Mouse (Mus musculus): ENCODE measurements at regions not wholly inside any gene's neighbourhood (a gene's known extent, or its start where the extent isn't known, plus 50 kb on each side); places are given as distances from the start of the nearest gene placed in this dataset.
"Not testable (repeated sequence)": the region's sequence is repeated elsewhere in the genome, so short reads cannot be mapped to it uniquely, and the experiment has no call there.

GRCm38 (mm10) chr12:112299089-112299488, 153.1 kb downstream of the Kif26a start:
- DNase-seq: no peak

GRCm38 (mm10) chr12:112299603-112300002, 153.6 kb downstream of the Kif26a start:
- no peak for DNase-seq

DNA sequence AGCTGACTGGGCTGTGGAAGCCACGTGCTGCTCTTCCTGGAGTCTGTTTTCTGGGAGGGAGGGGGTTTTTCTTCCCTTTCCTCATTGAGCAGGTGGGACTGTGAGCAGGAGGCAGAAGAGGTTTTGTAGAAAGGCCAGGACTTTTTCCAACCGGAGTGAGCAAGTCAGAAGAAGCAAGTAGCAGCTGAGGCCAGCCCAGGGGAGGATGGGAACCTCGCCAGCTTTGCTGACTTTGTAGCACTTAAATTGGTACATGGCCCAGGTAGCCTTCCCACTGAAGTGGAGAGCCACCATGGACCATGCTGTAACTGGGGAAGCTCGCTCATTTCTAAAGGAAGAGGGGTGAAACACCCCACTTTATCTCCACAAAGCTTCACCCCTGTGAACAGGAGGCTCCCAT, 154.1 kb downstream of the Kif26a start:
- DNase-seq: no peak

DNA sequence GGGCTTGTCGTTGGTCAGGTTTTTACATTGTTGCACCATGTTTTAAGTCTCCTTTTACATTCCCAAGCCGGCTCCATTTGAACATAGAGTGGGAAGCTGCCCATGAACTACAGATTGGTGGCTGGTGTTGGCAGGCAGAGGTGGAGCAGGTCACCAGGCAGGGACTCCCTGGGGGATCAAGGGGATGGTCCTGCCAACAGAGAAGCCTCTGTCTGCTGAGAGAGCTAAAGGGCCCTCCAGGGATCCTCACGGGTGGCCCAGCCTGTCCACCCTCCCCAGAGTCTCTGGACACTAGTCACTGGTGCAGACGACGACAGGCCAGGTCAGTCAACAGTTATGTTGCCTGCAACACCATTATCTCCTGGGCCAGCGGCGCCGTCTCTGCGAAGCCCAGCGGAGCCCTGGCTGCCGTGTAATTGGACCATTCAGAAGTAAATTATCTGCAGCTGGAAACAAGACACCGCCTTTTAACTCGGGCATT, 155.4 kb downstream of the Kif26a start:
- DNase-seq: no peak

DNA sequence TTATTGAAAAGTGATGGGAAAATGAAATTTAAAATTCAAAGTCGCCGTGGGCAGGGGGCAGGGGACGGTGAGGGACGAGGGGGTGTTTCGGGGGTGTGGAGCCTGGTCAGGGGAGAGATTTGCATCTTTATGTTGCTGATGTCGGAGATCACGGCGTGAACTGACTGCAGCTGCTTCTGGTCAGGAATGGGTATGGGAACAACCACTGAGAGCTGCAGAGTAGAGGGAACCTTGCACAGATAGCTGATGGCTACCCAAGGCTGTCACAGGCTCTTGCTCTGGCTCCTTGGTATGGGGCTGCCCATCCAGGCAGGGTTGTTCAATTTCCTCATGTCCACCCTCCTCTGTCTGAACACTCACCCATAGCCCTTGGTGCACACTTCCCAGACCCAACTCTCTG, 155.9 kb downstream of the Kif26a start:
- no peak for DNase-seq

- DNase-seq: no peak
Observed at GRCm38 (mm10) chr12:112306208-112306607, 160.2 kb downstream of the Kif26a start.

- DNase-seq: no peak
Observed at GRCm38 (mm10) chr12:112308016-112308415, 162.0 kb downstream of the Kif26a start.

GRCm38 (mm10) chr12:112309096-112309495, 163.1 kb downstream of the Kif26a start:
- DNase-seq: not testable (repeated sequence)

- DNase-seq: peak; percentile 28
Observed at GRCm38 (mm10) chr12:112309781-112310180, 163.8 kb downstream of the Kif26a start.

DNA sequence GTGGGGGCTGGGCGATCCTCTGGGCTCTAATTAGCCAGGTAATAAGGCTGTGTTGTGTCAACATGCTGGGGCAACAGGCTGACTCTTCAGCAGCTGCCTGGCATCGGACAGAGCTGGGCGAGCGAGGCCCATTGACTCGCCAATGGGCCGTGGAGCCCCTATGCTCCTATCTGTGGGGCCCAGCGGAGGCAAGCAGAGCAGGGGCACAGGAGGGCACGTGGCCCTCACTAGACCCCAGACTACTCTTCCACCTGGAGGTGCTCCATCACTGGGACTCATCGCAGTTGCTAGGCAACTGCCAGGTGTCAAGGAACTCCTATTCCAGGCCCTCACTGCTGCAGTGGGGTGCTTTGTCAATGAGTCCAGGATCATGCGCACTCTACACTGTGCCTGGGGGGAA, 164.7 kb downstream of the Kif26a start:
- DNase-seq: no peak

DNA sequence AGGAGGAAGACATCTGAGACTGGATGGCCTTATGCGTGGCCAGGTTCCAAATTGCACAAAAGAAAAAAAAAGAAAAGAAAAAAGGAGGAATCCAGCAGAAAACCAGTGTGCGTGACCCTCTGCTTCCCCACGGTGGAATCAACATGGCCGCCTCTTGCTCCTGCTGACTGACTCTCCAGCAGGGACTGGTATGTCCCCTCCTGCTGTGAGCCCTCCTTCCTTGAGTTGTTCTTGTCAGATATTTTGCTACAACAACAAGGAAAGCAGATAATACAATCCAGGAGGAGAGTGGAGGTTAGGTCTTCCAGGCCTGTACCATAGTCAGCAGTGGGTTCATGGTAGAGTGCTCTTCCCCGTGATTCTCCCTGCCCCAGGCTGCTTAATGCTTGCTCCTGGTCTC, 168.8 kb downstream of the Kif26a start:
- no peak for DNase-seq

GRCm38 (mm10) chr12:112317191-112317590, 171.2 kb downstream of the Kif26a start:
- no peak for DNase-seq

GRCm38 (mm10) chr12:112318461-112318860, 170.8 kb upstream of the A530016L24Rik start:
- DNase-seq: no peak

GRCm38 (mm10) chr12:112322196-112322595, 167.1 kb upstream of the A530016L24Rik start:
- DNase-seq: no peak

DNA sequence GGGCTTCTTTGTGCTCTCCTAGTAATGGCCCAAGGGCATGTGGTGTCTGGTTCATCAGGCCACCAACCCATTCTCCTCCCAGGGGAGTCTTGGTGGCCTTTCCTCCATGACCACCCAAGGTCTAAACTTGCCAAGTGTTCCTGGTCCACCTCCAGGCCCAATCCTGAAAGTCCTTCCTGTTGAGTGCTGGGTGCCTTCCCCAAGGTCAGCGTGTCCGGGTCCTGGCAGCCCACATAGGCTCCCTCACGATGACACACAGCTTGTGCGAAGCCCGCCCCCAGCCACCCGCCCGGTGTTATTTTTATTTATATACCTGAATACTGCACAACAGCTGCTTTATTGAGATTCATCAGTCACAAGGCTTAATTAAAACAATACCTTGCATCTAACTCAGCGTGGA, 161.8 kb upstream of the A530016L24Rik start:
- DNase-seq: no peak

DNA sequence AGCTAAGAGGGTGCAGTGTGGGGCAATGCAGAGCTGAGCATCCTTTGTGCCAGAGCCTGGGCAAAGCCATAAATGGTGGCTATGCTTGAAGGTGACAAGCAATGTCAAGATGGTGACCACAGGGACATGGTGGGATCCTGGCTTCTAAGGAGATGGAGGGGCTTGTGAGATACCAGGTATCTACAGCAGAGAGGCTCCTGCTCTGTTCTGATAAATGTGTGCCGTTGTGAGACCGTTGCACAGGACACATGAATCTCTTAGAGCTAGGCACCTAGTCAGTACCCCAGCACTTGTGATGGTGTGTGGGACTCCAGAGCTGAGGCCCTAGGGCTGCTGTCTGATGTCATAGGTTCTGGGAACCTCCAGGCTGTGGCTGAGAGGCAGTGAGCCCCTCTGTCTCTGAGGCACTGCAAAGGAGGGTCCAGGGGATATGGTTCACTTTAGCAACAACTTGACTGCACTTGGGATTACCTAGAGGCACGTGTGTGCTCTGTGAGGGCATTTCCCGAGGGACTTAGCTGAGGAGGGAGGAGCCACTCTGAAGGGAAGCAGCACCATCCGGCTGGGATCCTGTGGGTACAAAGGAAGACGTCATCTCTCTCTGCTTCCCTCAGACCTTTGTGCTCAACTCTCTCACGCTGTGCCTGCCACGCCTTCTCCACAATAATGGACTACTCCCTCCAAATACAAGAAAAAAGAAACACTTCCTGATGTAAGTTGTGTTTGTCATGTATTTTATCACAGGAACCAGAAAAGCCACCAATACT, 160.3 kb upstream of the A530016L24Rik start:
- no peak for DNase-seq

GRCm38 (mm10) chr12:112329701-112330301, 159.4 kb upstream of the A530016L24Rik start:
- no peak for DNase-seq

DNA sequence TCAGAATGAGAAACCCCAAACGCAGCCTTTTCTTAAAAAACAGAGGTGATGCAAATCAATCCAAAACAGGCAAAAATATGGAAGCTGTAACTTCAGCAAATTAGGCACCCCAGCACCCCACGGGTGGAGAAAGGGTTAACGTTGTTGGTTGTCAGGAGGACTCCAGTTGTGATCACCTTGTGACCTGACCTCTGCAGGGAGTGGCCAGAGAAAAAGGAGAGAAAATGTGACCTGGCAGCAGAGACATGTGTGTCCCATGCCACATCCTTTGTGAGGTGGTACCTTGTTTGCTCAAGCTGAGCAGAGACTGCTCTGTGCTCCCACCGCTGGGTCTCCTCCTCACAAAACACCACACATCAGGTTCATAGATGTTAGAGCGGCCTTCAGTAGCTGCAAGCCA, 158.7 kb upstream of the A530016L24Rik start:
- no peak for DNase-seq

GRCm38 (mm10) chr12:112331061-112331460, 158.2 kb upstream of the A530016L24Rik start:
- no peak for DNase-seq

GRCm38 (mm10) chr12:112333125-112334079, 155.8 kb upstream of the A530016L24Rik start:
- peak; percentile 45 for DNase-seq

DNA sequence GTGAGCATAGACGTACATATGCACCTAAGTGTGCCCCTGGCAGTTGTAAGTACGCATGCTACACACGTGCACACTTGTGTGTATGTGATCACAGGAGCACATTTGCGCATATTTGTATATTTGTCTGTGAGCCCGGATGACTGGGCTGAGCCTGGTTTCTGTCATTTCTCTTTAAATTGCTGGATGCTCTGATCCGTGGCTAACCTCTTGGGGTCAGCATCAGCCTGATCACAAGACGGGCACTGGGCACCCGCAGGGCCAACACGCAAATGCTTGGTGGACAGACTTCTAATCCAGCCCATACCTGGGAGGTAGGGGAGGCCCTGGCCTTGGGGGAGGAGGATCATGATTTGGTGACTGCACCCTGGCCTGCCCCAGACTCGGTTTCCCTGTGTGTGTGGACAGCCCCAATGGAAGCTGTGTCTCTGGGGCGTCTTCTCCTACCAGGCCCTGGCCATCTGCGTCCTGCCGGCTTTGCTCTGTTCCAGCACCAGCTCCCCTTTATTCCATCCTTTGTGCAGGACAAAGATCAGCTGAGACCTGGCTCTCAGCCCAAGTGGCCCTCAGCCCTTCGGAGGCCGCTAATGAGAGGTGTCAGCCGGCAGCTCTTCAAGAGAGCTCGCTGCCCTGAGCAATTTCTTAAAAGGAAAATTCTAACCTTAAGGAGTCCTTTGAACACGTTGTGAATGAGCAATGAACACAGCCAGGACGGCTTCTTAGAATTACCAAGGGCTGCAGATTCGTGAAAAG, 155.0 kb upstream of the A530016L24Rik start:
- DNase-seq: no peak

DNA sequence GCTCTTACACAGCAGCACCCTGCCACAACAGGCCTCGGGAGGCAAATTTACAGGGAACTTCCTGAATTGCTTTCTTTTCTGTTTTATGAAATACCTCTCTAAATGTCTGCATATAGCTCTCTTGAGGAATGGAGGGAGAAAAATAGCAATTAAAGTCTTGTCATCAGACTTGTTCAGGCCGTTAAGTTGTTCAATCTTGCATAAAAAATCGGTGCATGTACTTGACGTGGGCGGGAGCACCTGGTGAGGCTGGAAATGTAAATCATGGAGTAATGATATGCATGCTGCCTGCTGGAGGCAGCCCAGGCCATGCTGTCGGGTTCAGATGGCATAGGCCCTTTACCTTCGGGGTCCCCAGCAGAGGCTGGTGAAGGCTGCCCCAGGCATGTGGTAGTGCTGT, 153.6 kb upstream of the A530016L24Rik start:
- no peak for DNase-seq

Data from heart, postnatal 4 days (tissue).